Mouse (Mus musculus): ENCODE data around the gene Agap1.

GRCm38 (mm10) chr1:89885696-89886095, 431.1 kb downstream of the Agap1 start:
- TF ChIP-seq POLR2A (IDR thresholded peaks at IDR 0.05; ENCODE audit: control insufficient read depth, extremely low read depth, insufficient read depth, low read length, poor library complexity): no peak
- TF ChIP-seq CTCF (IDR thresholded peaks at IDR 0.05; ENCODE audit: borderline replicate concordance, control insufficient read depth, extremely low read depth, insufficient read depth, low read length, poor library complexity): no peak

Data from thymus, adult 2 months (tissue).